Mouse (Mus musculus) spleen, postnatal 10 days (tissue): ENCODE results near the gene Apex2.
"Not testable (repeated sequence)": the region's sequence is repeated elsewhere in the genome, so short reads cannot be mapped to it uniquely, and the experiment has no call there.

Source experiments
- DNase-seq, 2 experiments: peaks; one replicate each; pipeline ENCODE4 v3.0.0; 2021 to 2022; ENCODE audit warnings: low spot score in 2 of 2

Gene Apex2

GRCm38 (mm10) chrX:150508696-150509095 is 81.0 kb downstream of the Apex2 start:
- DNase-seq: no peak

- DNase-seq: not testable (repeated sequence)
Observed at GRCm38 (mm10) chrX:150487811-150488210, 101.9 kb downstream of the Apex2 start.

DNA sequence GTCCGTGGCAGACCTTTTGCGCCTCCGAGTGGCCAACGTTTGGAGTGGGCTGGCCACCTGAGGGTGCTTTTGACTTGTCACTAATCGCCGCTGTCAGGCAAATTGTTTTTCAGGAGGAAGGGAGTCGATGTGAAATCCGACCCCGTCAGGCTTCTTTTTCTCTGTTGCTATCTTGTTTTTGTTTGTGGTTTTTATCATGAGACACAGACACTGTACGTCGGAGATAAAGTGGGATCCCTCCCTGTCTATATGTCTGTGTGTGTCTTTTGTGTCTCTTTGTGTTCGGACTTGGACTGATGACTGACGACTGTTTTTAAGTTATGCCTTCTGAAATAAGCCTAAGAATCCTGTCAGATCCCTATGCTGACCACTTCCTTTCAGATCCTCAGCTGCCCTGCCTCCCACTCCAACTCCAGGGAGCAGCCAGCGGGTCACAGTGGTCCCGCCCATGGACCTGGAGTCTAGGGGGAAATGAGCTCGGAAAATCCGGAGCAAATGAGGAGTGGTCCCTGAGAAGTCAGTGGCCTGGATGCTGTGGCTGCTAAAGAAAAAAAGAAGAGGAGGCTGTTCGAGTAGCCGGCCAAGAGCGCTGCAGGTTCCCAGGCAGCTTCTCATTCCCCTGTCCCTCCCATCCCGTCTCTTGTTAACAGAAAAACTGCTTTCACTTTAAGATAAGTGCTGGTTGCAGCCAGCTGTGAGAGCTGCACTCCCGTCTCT is 103.2 kb downstream of the Apex2 start:
- not testable (repeated sequence) for DNase-seq

- peak; percentile 81 to 86 for DNase-seq
Observed at GRCm38 (mm10) chrX:150477854-150478780, 111.6 kb downstream of the Apex2 start.

DNA sequence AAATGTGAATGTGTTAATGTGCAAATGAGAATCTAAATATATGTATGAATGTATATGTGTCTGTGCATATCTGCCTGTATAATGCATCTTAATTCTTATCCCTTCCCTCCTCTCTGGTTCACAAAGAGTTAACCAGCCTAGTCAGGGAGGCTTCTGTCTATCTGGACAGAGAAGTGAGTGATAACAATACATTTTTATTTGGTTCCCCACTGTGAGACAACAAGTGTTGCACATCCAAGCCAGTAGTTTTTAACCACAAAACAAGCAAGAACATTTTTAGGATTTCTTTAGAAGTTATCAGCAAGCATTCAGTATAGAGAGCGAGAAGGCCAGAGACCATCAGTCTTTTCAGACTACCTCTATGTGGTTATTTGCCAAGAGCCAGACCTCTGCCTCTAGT is 118.3 kb downstream of the Apex2 start:
- no peak for DNase-seq
